Mouse (Mus musculus) cerebellum, adult 2 months (tissue): ENCODE data around the gene Chrna1.

ENCODE experiments used
- CTCF ChIP-seq: fragments of 200-500 bp; IDR thresholded peaks from 2 replicates; pipeline ENCODE4 v1.5.1; 2011; ENCODE audit warnings: low read depth, mild to moderate bottlenecking, control low read depth, low read length, moderate library complexity, borderline replicate concordance; ENCODE audit not compliant: insufficient read depth
- POLR2A ChIP-seq: fragments of 200-500 bp; IDR thresholded peaks from 2 replicates; pipeline ENCODE4 v1.6.1; 2011; ENCODE audit warnings: low read length, control low read depth, borderline replicate concordance; ENCODE audit not compliant: insufficient read depth

DNA sequence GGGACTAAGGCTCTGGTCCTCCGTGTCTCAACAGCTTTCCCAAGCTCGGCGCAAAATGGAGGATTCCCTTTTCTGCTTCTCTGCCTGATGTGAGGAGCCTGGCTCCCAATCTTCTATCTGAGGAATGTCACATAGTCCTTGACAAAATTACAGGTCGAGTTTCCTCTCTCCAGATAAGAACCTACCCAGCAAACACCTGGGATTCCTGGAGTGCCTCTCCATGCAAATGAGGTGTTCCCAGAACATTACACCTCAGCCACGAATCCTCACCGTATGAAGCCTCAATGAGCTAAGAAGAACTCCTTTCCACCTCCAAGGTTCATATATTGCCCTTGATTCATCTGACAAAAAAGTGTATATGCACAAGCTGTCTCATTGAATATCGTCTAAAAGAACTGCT lies 19.7 kb downstream of the Chrna1 start:
- TF ChIP-seq CTCF (no peak), POLR2A (no peak)
